Mouse (Mus musculus) adrenal gland, postnatal 10 days (tissue): ENCODE results near the gene Arpp21. TPM values are rescaled to one million over a fixed set of nuclear protein-coding genes. Genes with fewer than 3 reads are reported as not detected.
"Not testable (repeated sequence)": the region's sequence is repeated elsewhere in the genome, so short reads cannot be mapped to it uniquely, and the experiment has no call there.

Experiments used
- DNase-seq: peaks from one replicate; pipeline ENCODE4 v3.0.0; 2021; ENCODE audit warnings: mixed read lengths
- total RNA-seq, 2 experiments: library from RNA; stranded (reverse); gene quantifications; 2 replicates each; pipeline ENCODE4 v1.2.3; 2021

Gene Arpp21
- total RNA-seq, 2 experiments from 2014 or later, result 1.4 to 2.7 TPM

- DNase-seq, result no peak
These were observed 134.7 kb downstream of the Arpp21 start for GRCm38 (mm10) chr9:112100841-112101595.

- DNase-seq, result no peak
These were observed 137.5 kb downstream of the Arpp21 start for GRCm38 (mm10) chr9:112098267-112098666.

- no peak for DNase-seq
These were observed 140.0 kb downstream of the Arpp21 start for GRCm38 (mm10) chr9:112095708-112096107.

GRCm38 (mm10) chr9:112095198-112095597 lies 140.5 kb downstream of the Arpp21 start:
- no peak for DNase-seq

GRCm38 (mm10) chr9:112078903-112079302 lies 156.8 kb downstream of the Arpp21 start:
- DNase-seq, result no peak

GRCm38 (mm10) chr9:112078453-112078852 lies 157.3 kb downstream of the Arpp21 start:
- no peak for DNase-seq

GRCm38 (mm10) chr9:112075273-112075672 lies 160.5 kb downstream of the Arpp21 start:
- DNase-seq, result no peak

- no peak for DNase-seq
These were observed 160.9 kb downstream of the Arpp21 start for GRCm38 (mm10) chr9:112074872-112075271.

GRCm38 (mm10) chr9:112071368-112071767 lies 164.4 kb downstream of the Arpp21 start:
- DNase-seq, result peak; percentile 11

- peak; percentile 6 for DNase-seq
These were observed 164.8 kb downstream of the Arpp21 start for GRCm38 (mm10) chr9:112070961-112071360.

- DNase-seq, result no peak
These were observed 167.5 kb downstream of the Arpp21 start for GRCm38 (mm10) chr9:112068250-112068649.

GRCm38 (mm10) chr9:112060696-112061425 lies 174.9 kb downstream of the Arpp21 start:
- no peak for DNase-seq

- no peak for DNase-seq
These were observed 180.8 kb downstream of the Arpp21 start for GRCm38 (mm10) chr9:112054807-112055381.

GRCm38 (mm10) chr9:112047903-112048467 lies 187.8 kb downstream of the Arpp21 start:
- no peak for DNase-seq

GRCm38 (mm10) chr9:112040566-112040965 lies 195.2 kb downstream of the Arpp21 start:
- DNase-seq, result no peak

GRCm38 (mm10) chr9:112037732-112038131 lies 198.0 kb downstream of the Arpp21 start:
- peak; percentile 5 for DNase-seq

GRCm38 (mm10) chr9:112033840-112034239 lies 201.9 kb downstream of the Arpp21 start:
- not testable (repeated sequence) for DNase-seq

- no peak for DNase-seq
These were observed 203.6 kb downstream of the Arpp21 start for GRCm38 (mm10) chr9:112032169-112032568.

- DNase-seq, result no peak
These were observed 212.1 kb downstream of the Arpp21 start for GRCm38 (mm10) chr9:112023562-112024015.

- DNase-seq, result no peak
These were observed 212.6 kb downstream of the Arpp21 start for GRCm38 (mm10) chr9:112023111-112023510.
